Mouse (Mus musculus): ENCODE measurements around the gene Tagap.
"Not testable (repeated sequence)": the region's sequence is repeated elsewhere in the genome, so short reads cannot be mapped to it uniquely, and the experiment has no call there.

Tagap gene

DNA sequence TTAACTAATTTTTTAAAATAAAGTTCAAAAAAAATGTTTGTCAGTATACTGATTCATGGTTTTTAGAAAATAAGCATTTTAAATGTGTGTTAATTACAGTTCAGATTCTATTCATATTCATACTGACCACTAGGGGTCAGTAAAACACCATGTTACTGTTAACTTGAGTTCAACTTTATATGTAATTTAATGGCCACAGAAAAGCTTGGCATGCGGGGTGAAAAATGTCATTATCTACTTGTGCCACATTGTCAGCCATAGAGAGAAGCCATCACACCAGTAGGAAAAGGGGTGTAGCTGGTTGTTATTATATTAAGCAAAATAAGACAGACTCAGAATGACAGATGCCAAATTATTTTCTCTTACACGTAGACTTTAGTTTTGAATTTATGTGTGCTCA, 57.7 kb downstream of the Tagap start:
- not testable (repeated sequence) for DNase-seq (ENCODE audit: low read depth, low spot score)

Measured in embryo, embryonic 11.5 days (tissue).